Mouse (Mus musculus): ENCODE data around the gene Gm2431.

Gm2431 gene

DNA sequence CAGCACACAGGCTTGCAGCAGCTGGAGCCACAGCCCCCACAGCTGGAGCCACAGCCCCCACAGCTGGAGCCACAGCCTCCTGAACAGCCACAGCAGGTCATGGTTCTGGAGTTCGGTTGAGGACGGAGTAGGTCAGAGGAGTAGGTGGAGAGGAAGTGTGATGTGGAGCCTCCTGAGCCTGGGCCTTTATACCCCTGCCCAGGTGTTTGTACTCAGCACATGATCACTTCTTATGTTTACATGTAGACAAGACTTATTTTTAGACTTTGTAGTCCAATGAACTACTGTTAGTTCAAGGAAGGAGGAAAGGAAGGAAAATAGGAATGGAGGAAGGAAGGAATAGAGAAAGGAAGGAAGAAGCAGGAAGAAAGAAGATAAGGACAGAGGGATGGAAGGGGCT lies 17.2 kb downstream of the Gm2431 start, which contains the start of gene Gm40460:
TSS of gene Gm40460 (minus strand) at position 101 of the 400 bp plus-strand sequence.
- ChIA-PET CTCF (no interaction called here), POLR2A (no interaction called here)

- ChIA-PET POLR2A (interaction anchor here in 2 of 4 experiments (0.5 to 4.3 kb wide), 20 partner anchors 8 to 1545 kb away, joined by 3 to 39 read pairs (median 4); partner anchors contain the start of genes Gm7579 (in 2 of the 2) and Dusp8 (in 1 of the 2)), CTCF (interaction anchor here in 3 of 4 experiments (0.7 to 2.0 kb wide), 7 partner anchors 18 to 476 kb away, joined by 3 to 7 read pairs (median 3); no protein-coding TSS in a partner anchor)
Measured at GRCm38 (mm10) chr7:142231540-142231939, 26.6 kb downstream of the Gm2431 start.

GRCm38 (mm10) chr7:142229871-142230270 lies 28.3 kb downstream of the Gm2431 start, which contains the start of gene Krtap5-5:
Gene Krtap5-5 (minus strand): TSS chr7:142229971.
- ChIA-PET POLR2A (interaction anchor here in 2 of 4 experiments (0.8 to 4.3 kb wide), 12 partner anchors 8 to 328 kb away, joined by 3 to 39 read pairs (median 6); partner anchors contain the start of genes Dusp8 (in 1 of the 2) and Gm7579 (in 1 of the 2)), CTCF (interaction anchor here in 1 of 4 experiments (0.6 kb wide), 1 partner anchor 263 kb away, joined by 3 read pairs; no protein-coding TSS in a partner anchor)

- ChIA-PET POLR2A (interaction anchor here in 3 of 4 experiments (0.6 to 4.9 kb wide), 7 partner anchors 8 to 644 kb away, joined by 3 to 22 read pairs (median 3); no protein-coding TSS in a partner anchor), CTCF (no interaction called here)
Measured at GRCm38 (mm10) chr7:142224518-142224917, 33.6 kb downstream of the Gm2431 start.

GRCm38 (mm10) chr7:142212136-142212535 lies 46.0 kb downstream of the Gm2431 start:
- CTCF ChIA-PET = interaction anchor here in 1 of 4 experiments (0.7 kb wide), 1 partner anchor 64 kb away, joined by 3 read pairs; no protein-coding TSS in a partner anchor
- POLR2A ChIA-PET = interaction anchor here in 2 of 4 experiments (0.6 to 3.9 kb wide), 3 partner anchors 15 to 20 kb away, joined by 3 to 37 read pairs (median 3); partner anchors contain the start of gene Krtap5-5 (in 1 of the 2)

- POLR2A ChIA-PET = interaction anchor here in 2 of 4 experiments (0.6 to 3.9 kb wide), 5 partner anchors 13 to 20 kb away, joined by 3 to 37 read pairs (median 3); partner anchors contain the start of gene Krtap5-5 (in 1 of the 2)
- CTCF ChIA-PET = interaction anchor here in 1 of 4 experiments (0.5 to 0.7 kb wide), 2 partner anchors 50 to 63 kb away, joined by 3 read pairs; no protein-coding TSS in a partner anchor
Measured at GRCm38 (mm10) chr7:142211559-142211958, 46.6 kb downstream of the Gm2431 start, which contains the start of gene Gm7579. Gene Gm7579 (plus strand): TSS chr7:142211859.

All from embryonic stem cell, embryonic (primary cell).